Mouse (Mus musculus) adrenal gland, adult 2 months (tissue): ENCODE data around the gene Aldh1l2. TPM values are rescaled to one million over a fixed set of nuclear protein-coding genes. Genes with fewer than 3 reads are reported as not detected.

Experiments used
- DNase-seq: peaks from one replicate; pipeline ENCODE4 v3.0.0; 2021
- polyA plus RNA-seq: library from polyadenylated mRNA; depleted of rRNA; stranded (reverse); fragments of >200 nt; gene quantifications from 2 replicates; pipeline ENCODE4 v1.2.3, GENCODE M21; 2012; rRNA removed
- total RNA-seq, 2 experiments: library from RNA; stranded (reverse); gene quantifications; 2 replicates each; pipeline ENCODE4 v1.2.3; 2021

The Aldh1l2 gene
- total and polyA plus RNA-seq, 3 experiments: 0.13 to 1.5 (median 0.48) TPM

DNA sequence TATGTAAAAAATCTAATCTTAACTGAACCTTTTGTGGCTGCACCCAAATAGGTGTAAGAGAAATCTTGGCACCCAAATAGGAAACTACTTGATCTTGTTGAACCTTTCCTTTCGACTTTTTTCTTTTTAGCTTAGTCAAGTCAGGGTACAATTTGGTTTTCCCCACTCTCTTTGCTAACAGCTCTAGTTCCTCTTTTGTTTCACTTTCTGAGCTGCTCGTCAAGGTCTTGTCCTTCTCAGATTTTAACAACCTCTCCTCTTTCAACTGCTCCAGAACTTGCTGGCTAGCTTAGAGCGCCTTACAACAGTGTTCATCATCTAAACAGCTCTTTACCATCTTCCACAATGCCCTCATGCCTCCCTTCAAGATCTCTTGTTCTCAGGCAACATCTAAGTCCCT is 76.4 kb downstream of the Aldh1l2 start:
- no peak for DNase-seq

DNA sequence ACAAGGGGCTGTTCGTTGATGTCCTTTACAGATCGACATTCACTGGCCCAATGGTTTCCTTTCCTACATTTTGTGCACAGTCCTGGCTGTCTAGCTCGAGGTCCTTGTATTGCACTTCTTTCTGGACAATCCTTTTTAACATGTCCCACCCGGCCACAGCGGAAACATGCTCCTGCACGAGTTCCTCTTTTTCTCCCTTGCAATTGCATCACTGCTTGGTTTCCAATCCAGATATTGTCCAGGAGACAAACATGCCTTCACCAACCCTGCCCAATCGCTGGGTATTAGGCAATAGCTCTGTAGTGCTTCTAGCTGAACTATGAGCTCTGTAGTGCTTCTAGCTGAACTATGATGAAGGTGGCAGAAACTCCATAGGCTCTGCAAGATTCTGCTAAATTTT is 85.4 kb downstream of the Aldh1l2 start:
- DNase-seq: no peak

Other genes with a start within 250 kb of the Aldh1l2 start
- gene Slc41a2, start 196.3 kb downstream of the Aldh1l2 start, total RNA-seq: 10 to 100 TPM in 1 of 2 experiments, 1 to 10 TPM in 1; 5.6 to 14.7 TPM
- gene Slc41a2, start 196.3 kb downstream of the Aldh1l2 start, polyA plus RNA-seq: 0.95 and 1.3 TPM in 2 replicates
- gene D10Wsu102e, start 173.9 kb downstream of the Aldh1l2 start, total RNA-seq: under 1 TPM; 0.69 to 0.81 TPM
- 0.12 and 0.15 TPM in 2 replicates for gene D10Wsu102e, start 173.9 kb downstream of the Aldh1l2 start, polyA plus RNA-seq
- gene Washc4, start 9.6 kb upstream of the Aldh1l2 start, total RNA-seq: 10 to 100 TPM; 24.5 to 29.8 TPM
- 0.56 and 0.59 TPM in 2 replicates for gene Washc4, start 9.6 kb upstream of the Aldh1l2 start, polyA plus RNA-seq
- gene Appl2, start 114.6 kb upstream of the Aldh1l2 start, total RNA-seq: 100 to 1,000 TPM in 1 of 2 experiments, 10 to 100 TPM in 1; 51.2 to 190 TPM
- 244 and 584 TPM in 2 replicates for gene Appl2, start 114.6 kb upstream of the Aldh1l2 start, polyA plus RNA-seq
- gene 1500009L16Rik, start 188.7 kb upstream of the Aldh1l2 start, total RNA-seq: 10 to 100 TPM; 17.4 to 18.1 TPM
- gene 1500009L16Rik, start 188.7 kb upstream of the Aldh1l2 start, polyA plus RNA-seq: 3.5 and 3.9 TPM in 2 replicates